Mouse (Mus musculus) T-helper 17 cell (primary cell): ENCODE data around the gene Cd70.

Experiments used
- in situ Hi-C, 2 experiments: fragments of 300-600 bp; cut with MboI, MseI; formaldehyde crosslinking; loops; 1 replicate in 1 of 2; 2 replicates in 1 of 2; pipeline ENCODE4 v1.15.1; 2025; ENCODE audit warnings: high pct_unique_total_duplicates in 2 of 2

Cd70 gene

DNA sequence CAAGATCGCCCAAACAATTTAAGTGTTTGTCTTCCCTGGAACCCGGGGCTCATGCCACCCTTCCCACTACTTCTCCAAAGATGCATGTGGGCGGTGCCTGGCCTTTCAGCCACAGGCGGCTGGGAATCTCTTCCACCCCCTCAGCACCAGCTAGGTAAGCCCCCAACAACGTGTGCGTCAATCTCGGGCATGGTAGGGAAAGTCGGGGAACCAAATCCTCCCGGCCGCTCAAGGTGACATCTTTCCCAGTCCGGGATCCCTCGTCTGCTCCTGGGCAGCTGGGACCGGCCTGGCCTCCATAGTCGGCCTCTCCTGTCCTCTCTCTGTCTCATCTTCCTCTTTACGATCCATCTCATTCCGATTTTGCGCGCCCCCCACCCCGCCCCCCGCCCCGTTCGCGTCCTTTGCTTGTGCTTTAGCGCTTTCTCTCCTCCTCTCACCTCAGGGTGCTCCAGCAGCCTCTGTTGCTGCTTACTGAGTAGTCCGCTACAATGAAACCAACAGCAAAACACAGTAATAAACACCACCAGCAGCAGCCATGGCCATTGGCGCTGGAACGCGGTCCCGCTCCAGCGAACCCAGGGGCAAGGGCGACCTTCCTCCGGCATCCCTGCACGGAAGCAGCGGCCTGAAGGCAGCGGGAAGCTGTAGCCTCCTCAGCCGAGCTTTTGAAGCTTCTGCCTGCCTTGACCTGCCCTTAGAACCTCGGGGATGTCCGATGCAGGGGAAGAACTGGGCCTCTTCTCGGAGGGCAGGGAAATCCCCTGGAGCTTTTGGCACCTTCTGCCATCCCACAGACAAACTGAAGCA is at the start of gene Cd70:
Cd70 (minus strand) TSS at position 784 of the 810 bp plus-strand sequence.
- in situ Hi-C loops = no loop called here

DNA sequence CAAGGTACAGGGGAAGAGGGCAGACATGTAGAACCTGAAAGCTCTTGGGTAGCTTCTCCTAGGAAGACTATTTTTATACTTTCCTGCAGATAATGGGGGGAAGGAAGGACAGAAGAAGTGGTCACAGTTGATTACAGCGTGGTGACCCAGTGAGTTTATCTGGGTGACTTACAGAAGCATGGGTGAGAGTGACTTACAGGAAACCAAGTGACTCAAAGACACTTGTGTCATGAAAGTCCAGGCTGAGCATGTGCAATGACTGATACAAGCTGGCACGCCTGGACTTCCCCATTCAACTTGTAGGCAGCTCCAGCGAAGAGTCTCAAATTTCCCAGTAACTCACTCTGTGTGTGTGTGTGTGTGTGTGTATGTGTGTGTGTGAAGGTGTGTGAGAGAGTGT is 48.7 kb upstream of the Cd70 start:
- in situ Hi-C loops = loop anchor here in 1 of 2 experiments (25.0 kb wide), 1 partner anchor 936 kb away; the partner anchor contains the start of gene Fem1a

DNA sequence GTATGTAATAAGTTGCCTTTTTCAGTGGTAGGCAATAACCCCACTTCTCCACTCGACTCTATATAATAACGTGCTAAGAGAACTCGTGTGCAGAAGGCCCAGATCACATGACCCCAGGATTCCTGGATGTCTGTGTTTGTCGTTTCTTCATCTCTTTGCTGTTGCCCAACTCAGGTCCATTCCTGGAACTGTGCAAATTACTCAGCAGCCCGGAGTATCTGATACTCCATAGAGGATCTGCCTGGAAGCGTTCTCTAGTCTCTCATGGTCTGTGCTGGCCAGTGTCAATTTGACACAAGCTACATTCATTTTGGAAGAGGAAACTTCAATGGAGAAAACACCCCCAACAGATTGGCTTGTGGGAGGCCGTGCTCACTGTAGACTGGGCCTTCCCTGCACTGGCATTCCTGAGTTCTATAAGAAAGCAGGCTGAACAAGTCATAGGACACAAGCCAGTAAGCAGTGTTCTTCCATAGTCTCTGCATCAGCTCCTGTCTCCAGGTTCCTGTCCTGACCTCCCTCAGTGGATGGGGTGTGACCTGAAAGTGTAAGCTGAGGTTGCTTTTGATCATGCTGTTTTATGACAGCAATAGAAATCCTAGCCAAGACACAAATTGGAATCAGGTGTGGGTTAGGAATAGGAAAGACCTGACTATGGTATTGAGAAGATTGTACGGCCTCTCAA is 45.9 kb upstream of the Cd70 start:
- in situ Hi-C loops = loop anchor here in 1 of 2 experiments (25.0 kb wide), 1 partner anchor 933 kb away; the partner anchor contains the start of gene Fem1a

DNA sequence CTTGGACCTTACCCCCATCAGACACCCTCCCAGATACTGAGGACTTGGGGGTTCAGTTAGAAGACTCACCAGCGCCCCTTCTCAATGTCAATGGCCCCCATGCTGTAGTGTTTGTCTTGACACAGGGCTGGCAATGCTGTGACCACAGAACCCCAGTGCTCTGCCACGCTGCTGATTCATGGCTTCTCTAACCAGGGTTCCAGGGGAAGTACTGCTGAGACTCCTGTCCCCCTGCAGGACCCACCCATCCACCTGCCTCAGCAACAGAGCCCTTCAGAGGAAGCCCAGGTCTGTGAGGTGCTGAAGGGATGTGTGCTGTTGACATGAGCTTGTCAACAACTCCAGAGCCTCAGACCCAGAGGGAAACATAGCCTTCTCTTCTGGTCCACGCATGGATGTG is 45.2 kb upstream of the Cd70 start:
- in situ Hi-C loops = loop anchor here in 1 of 2 experiments (25.0 kb wide), 1 partner anchor 932 kb away; the partner anchor contains the start of gene Fem1a

DNA sequence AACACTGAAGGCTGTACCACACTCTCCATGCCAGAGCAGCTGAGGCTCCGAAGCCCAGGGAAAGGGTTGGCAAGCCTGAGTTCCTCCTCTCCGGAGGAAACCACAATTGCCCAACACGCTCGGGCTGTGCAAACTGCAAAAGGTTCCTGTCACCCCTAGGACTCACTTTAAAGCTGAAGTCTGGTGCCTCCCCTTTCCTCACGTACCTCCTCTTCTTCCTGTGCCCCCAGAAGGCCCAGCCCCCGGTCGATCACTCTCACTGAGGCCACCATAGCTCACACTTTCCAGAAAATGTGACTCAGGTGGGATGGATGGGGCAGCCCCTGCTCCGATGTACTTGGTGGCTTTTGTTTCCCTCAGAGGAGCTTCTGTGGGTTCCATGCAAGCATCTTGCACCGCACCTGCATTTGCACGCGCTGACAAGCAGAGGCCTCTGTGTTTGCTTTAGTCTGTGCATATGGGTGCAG is 44.5 kb upstream of the Cd70 start, which contains the start of gene Tnfsf14:
Tnfsf14 (minus strand) TSS at position 137 of the 467 bp plus-strand sequence.
- in situ Hi-C loops = loop anchor here in 1 of 2 experiments (25.0 kb wide), 1 partner anchor 932 kb away; the partner anchor contains the start of gene Fem1a

DNA sequence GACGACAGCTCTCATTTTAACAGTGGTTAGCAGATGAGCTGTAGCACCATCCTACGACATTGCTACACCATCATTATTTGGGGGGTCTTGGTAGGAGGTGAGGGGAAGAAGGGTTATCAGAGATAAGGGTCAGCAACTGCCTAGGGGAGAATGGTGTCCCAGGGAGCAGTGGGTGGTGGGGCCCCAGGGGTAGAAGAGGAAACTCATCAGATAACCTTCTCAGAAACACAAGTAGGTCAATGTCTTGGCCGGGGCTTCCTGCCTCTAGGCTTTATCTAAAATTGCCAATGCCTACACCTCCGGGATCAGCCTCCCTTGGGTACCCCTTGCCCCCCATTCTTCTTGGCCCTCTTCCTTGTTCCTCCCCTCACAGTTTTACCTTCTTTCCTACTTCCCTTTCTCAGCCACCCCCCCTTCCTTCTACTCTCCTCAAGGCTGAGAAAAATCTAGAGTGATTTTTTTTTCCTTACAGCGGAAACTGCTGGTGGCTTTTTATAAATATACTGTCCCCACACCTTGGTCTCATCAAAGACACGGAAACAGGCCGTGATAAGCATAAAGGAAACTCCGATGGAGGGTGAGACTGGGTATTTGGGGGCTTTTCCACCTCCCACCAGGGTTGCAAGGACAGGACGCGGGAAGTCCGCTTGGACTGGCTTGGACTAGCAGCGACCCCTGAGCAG is 39.1 kb upstream of the Cd70 start:
- in situ Hi-C loops = loop anchor here in 1 of 2 experiments (25.0 kb wide), 1 partner anchor 926 kb away; the partner anchor contains the start of gene Fem1a

DNA sequence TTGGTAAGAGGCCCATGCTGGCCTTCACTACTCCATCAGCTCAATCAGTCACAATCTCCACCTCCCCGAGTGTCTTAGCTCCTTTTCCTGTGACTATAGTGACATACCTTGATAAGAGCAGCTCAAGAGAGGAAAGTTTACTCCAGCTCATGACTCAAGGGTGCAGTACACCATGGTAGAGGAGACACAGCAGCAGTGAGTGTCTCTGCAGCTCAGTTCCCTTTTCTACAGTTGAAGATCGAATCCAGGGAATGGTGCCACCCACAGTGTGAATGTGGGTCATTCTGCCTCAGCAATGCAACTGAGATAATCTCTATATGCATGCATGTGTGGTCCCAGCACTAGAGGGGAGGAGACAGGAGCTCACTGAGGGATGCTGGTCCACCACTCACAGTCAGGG is 36.1 kb upstream of the Cd70 start:
- in situ Hi-C loops = loop anchor here in 1 of 2 experiments (25.0 kb wide), 1 partner anchor 923 kb away; the partner anchor contains the start of gene Fem1a

DNA sequence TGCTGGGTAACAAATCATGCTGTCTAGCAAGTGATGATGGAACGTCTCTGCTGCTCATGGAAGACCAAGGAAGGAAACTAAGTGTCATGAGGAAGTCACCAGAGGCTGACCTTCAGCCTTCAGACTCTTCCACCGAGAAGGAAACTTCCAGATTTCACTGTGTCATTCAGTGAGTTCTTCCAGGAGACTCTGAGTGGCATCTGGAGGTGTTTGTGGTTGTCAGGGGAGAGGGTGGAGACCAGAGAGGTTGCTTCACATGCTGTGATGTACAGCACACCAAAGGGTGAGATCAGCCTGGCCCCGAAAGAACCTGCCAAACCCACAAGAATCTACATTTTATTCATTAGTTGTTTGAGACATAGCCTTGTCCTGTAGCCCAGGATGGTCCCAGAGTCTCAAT is 33.3 kb upstream of the Cd70 start:
- in situ Hi-C loops = loop anchor here in 1 of 2 experiments (25.0 kb wide), 1 partner anchor 921 kb away; the partner anchor contains the start of gene Fem1a

DNA sequence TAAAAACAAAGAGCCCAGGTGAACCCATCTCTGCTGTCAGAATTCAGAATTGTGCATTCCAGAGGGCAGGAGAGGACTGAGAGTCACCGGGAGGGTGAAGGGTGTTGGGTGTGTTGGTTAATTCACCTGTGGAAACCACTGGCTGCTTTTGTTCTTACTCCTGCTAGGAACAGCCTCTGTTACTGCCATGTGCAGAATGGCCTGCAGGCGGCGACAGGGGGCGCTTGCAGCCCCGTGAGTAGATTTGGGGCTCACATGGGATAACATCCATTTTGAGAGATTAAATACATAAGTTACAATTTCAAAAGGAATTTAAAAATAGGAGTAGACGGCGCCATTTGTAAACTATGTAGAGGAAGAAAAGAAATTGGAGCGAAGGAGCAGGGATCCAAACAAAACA is 30.8 kb upstream of the Cd70 start:
- in situ Hi-C loops = loop anchor here in 1 of 2 experiments (25.0 kb wide), 1 partner anchor 918 kb away; the partner anchor contains the start of gene Fem1a

DNA sequence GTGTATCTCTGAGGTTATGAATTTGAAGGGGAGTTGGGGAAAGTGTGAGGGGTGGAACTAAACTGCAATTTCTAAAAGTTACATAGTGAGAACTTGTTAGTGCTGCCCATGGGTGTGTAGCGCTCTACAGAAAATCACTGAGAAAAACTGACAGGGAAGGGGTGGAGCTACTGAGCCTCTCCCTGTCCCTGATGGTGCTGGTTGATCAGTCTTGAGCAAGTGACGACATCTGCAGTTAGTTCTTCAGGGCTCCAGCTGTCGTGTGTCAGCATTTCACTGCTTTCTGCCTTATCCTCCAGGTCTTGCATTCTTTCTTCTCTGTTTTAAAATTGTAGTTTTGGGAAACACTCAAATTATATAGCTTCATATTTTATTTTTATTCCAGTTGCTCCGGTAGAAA is 23.8 kb upstream of the Cd70 start:
- in situ Hi-C loops = loop anchor here in 1 of 2 experiments (5.0 kb wide), 1 partner anchor 121 kb away; no protein-coding TSS in a partner anchor

DNA sequence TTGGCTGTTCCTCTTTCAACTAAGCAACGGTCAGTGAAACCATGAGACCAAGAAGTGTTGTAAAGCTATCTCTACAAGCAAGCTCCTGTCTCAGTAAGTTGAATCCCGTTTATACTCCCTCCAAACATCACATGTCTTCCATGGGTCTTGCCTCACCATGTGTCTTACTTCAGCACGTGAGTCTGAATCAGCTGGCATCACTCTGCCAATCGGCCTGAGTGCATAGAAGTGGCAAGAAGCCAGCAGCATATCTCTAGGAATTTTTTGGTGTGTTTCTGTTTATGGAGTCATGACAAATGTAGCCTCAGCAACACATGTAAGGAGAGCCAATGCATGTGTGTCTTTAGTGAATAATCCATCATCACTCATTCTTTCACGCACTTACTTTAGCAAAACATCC is 22.8 kb upstream of the Cd70 start:
- in situ Hi-C loops = loop anchor here in 1 of 2 experiments (5.0 kb wide), 1 partner anchor 120 kb away; no protein-coding TSS in a partner anchor

DNA sequence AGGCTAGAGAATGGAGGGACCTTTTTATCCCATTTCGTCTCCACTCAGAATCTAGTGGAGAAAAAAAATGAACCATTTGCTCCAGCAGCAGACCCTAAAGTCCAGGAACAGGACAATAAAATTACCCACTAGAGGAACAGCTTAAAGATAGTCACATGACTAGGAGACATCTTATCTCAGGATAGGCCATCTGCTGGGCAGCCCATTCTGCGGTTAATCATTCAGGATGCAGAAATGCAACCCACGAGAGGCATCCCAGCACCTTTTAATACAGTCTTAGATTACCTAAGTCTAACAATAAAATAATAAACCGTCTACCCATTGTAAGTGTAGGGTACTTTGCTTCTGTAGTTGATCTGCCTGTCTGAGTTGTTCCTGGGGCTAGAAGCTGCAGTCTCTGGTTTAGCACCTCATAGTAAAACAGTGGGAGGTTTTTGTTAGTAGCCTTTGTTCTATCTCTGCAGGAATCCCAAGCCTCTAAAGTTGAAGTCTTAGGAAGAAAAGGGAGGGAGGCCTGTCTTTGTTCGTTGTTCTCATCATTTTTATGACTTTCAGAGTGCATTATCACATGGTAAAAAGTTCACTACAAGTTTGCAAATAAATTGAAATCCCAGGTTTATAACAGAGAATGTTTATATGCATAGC is 21.2 kb upstream of the Cd70 start:
- in situ Hi-C loops = loop anchor here in 1 of 2 experiments (5.0 kb wide), 1 partner anchor 118 kb away; no protein-coding TSS in a partner anchor

DNA sequence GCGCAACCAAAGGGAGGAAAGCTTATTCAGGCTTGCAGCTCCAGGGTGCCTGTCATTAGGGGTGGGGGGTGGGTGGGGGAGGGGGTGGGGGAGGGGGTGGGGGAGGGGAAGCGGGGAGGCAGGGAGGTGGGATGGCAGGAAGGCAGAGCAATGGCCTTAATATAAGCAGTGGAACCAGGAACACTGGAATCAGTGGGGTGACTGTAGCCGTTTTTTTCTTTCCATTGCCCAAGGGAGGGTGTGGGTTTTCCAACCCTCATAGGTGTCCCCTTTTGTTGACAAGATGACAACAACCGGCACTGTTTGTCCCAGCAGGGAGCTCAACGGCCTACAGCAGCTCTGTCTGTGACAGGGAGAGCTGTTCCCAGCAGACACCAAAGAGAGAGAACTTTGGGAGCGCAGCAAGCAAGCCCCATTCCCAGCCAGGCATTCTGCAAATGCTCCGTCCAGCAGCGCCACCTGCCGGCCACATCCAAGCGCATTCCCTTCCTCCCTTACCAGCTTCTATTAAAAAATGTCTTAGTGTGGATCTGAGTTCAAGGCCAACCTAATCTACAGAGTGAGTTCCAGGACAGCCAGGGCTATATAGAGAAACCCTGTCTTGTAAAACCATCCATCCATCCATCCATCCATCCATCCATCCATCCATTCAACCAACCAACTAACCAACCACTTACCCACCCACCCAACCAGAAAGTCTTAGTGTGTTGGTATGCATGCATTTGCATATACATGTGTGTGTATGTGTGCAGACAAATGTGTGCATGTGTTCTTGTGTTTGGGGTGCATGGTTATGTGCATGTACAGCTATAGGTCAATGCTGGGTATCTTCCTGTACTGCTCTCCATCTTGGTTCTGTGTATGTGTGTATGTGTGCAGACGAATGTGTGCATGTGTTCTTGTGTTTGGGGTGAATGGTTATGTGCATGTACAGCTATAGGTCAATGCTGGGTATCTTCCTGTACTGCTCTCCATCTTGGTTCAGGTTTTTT is 17.5 kb upstream of the Cd70 start:
- in situ Hi-C loops = loop anchor here (5.0 kb wide), 3 partner anchors 70 to 170 kb away; partner anchors contain the start of gene Alkbh7 (in 1 of the 2)

DNA sequence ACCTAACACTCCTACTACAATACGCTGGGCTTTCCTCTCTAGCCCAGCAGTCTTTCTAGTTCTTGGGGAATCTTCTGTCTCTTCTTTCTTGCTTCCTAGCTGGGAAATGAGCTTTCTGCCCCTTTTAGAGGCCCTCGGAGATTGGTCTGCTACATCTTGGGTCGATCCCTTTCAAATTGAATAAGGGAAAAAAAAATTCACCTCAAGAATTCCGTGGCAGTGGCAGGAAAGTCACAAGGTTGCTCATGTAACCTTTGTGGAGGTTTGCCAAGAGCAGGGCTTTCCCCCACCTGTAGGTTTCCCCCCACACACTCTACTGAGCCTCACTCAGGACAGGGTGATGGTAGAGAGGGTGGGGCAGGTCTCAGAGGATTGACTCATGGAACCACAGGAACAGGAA is 4.2 kb upstream of the Cd70 start:
- in situ Hi-C loops = no loop called here

DNA sequence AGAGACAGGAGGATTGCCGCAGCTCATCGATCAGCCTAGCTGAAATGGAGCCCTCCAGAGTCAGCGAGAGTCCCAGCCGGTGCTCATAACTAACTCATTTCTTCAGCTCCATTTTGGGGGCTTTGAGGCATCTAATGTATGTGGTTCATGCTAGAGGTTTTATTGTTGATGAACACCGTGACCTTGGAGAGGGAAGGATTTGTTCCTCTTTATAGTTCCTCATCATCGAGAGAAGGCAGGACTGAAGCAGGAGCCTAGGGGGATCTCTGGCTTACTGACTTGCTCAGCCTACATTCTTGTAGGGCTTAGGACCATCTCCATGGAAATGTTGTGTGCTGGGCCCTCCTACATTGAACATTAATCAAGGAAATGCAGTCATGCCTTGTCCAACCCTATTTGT is 3.4 kb upstream of the Cd70 start:
- in situ Hi-C loops = no loop called here

DNA sequence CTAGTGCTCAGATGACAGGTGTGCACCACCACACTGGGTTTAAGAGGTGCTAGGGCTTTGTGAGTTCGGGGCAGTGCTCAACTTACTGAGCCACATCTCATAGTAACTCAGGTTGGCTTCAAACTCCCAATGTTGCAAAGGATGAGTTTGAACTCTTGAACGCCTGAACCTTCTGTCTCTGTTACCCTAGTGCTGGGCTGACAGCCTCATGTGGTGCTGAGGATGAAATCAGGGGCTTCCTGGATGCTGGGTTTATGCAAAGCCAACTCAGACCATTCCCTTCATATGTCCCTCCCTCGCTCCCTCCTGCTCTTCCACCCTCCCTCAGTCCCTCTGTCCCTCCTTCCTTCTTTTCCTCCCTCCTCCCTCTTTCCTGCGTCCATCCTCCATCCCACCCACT is 1.2 kb downstream of the Cd70 start:
- in situ Hi-C loops = no loop called here

DNA sequence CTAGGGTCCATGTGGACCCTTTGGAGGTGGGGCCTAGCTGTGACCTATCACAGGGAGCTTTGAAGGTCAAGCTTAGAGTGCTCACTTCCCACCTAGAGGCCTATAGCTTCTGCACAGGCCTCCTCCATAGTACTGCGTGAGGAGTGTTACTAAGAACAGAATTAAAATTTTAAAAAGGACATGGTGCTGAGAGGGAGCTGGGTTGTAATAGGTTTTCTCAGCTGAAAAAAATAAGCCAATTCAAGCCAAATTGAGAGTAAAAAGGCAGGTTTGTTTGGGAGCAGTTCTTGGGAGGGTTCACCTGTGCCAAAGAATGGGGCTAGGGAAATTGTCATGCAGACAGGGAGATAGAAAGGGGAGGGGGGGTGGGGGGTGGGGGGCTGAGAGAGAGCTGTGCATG is 4.5 kb downstream of the Cd70 start:
- in situ Hi-C loops = no loop called here

DNA sequence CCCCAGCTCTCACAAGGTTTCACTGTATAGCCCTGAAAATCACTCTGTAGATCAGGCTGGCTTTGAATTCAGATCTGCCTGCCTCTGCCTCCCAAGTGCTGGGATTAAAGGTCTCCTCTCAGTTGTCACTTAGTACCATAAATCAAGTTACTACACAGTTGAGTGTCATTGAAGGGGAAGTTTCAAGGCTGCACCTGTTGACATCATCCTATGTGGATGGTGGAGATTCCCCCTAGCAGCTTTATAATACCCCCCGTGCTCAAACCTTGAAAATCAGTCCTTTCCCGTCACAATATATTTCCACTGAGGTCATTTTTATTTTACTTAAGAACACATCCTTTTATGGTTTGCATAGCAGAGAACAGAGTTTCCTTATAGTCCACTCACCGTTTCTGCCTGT is 5.9 kb downstream of the Cd70 start:
- in situ Hi-C loops = no loop called here

DNA sequence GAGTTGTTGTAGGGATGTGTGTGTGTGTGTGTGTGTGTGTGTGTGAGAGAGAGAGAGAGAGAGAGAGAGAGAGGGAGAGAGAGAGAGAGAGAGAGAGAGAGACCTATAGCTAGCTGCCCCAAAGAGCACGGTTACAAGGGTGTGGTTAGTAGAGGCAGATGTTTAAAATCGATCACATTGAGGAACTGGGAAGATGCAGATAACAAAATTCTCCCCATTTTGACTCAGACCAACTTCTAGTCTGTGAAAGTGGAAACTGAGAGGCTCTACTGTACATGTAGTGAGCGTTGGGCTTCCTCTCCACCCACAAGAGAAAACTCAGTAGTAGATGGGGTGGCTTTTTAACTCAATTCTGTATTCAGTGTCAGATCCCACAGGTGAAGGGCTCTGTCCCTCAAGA is 9.9 kb downstream of the Cd70 start:
- in situ Hi-C loops = no loop called here
